Mouse (Mus musculus) neural tube, embryonic 14.5 days (tissue): Measurements from ENCODE around the gene Pxn. TPM values are rescaled to one million over a fixed set of nuclear protein-coding genes. Genes with fewer than 3 reads are reported as not detected.
A peak's percentile ranks its signal among the peaks of the same experiment; 100 is the strongest.

ENCODE experiments used
- ATAC-seq: fragments of 200-750 bp; cut with Nextera tagmentation; 2 replicates; pipeline ENCODE4 v1.8.0; 2017; ENCODE audit warnings: low read depth, mild to moderate bottlenecking, moderate TSS enrichment, moderate library complexity
- H3K27ac ChIP-seq: fragments of 300-500 bp; sonication (generic); 2 replicates; pipeline ENCODE4 v1.5.1; 2014; ENCODE audit warnings: low read depth, mild to moderate bottlenecking, control low read depth, low read length, moderate library complexity, mixed read lengths
- H3K27me3 ChIP-seq: fragments of 300-500 bp; sonication (generic); 2 replicates; pipeline ENCODE4 v1.6.1; 2014; ENCODE audit warnings: low read length; ENCODE audit not compliant: control insufficient read depth, insufficient read depth
- H3K36me3 ChIP-seq: fragments of 300-500 bp; sonication (generic); 2 replicates; pipeline ENCODE4 v1.6.1; 2014; ENCODE audit warnings: low read length, mixed read lengths; ENCODE audit not compliant: control insufficient read depth, insufficient read depth
- H3K4me1 ChIP-seq: fragments of 300-500 bp; sonication (generic); 2 replicates; pipeline ENCODE4 v1.6.1; 2014; ENCODE audit warnings: low read length; ENCODE audit not compliant: control insufficient read depth, insufficient read depth
- H3K4me2 ChIP-seq: fragments of 300-500 bp; sonication (generic); 2 replicates; pipeline ENCODE4 v1.6.1; 2014; ENCODE audit warnings: mild to moderate bottlenecking, low read depth, low read length, control low read depth
- H3K4me3 ChIP-seq: fragments of 300-500 bp; sonication (generic); 2 replicates; pipeline ENCODE4 v1.5.1; 2014; ENCODE audit warnings: low read depth, low read length, control low read depth, mixed read lengths
- H3K9ac ChIP-seq: fragments of 300-500 bp; sonication (generic); replicated peaks from 2 replicates; pipeline ENCODE4 v1.6.1; 2014; ENCODE audit warnings: low read depth, mild to moderate bottlenecking, control low read depth, low read length, mixed read lengths
- H3K9me3 ChIP-seq: fragments of 300-500 bp; sonication (generic); 2 replicates; pipeline ENCODE4 v1.6.1; 2016; ENCODE audit warnings: low read length; ENCODE audit not compliant: control insufficient read depth
- WGBS: fragments of 180-500 bp; shearing (Covaris S2); extraction: QIAGEN DNeasy Blood & Tissue Kit; methylation state at CpG from one replicate; pipeline ENCODE4 v1.1.7; 2014; 5-methylcytosine and 5-hydroxymethylcytosine counted together
- polyA plus RNA-seq: library from polyadenylated mRNA; unstranded; fragments of >200 nt; fragmentation: Nextera tagmentation; extraction: Ambion mirVana; gene quantifications from 2 replicates; pipeline ENCODE4 v1.2.1, GENCODE M21; 2014

Pxn gene
- polyA plus RNA-seq, 1 experiment from 2014 or later: 8.5 TPM

GRCm38 (mm10) chr5:115522531-115522930 is 16.1 kb downstream of the Pxn start:
- Histone ChIP-seq H3K4me1 (peaks cover 3% of the 10 kb centered on the region; the same call in 1 of the 2 replicates), H3K9ac (no peak overlapping the region), H3K4me2 (no peak overlapping the region), H3K27me3 (no peaks in the 10 kb centered on the region), H3K27ac (no peak overlapping the region), H3K4me3 (no peak overlapping the region), H3K36me3 (no peaks in the 10 kb centered on the region), H3K9me3 (no peaks in the 10 kb centered on the region)
- 90% methylated on average over 4 of the region's 4 CpGs for WGBS
- no peak for ATAC-seq

GRCm38 (mm10) chr5:115522981-115523499 is 16.6 kb downstream of the Pxn start:
- H3K27me3 ChIP-seq: no peaks in the 10 kb centered on the region
- H3K36me3 ChIP-seq: no peaks in the 10 kb centered on the region
- H3K4me3 ChIP-seq: no peak overlapping the region
- H3K4me1 ChIP-seq: peaks cover 3% of the 10 kb centered on the region; the same call in 1 of the 2 replicates
- no peak overlapping the region for H3K9ac ChIP-seq
- H3K27ac ChIP-seq: no peak overlapping the region
- no peak for ATAC-seq
- no peak overlapping the region for H3K4me2 ChIP-seq
- no peaks in the 10 kb centered on the region for H3K9me3 ChIP-seq
- 80% methylated on average over 15 of the region's 15 CpGs for WGBS

DNA sequence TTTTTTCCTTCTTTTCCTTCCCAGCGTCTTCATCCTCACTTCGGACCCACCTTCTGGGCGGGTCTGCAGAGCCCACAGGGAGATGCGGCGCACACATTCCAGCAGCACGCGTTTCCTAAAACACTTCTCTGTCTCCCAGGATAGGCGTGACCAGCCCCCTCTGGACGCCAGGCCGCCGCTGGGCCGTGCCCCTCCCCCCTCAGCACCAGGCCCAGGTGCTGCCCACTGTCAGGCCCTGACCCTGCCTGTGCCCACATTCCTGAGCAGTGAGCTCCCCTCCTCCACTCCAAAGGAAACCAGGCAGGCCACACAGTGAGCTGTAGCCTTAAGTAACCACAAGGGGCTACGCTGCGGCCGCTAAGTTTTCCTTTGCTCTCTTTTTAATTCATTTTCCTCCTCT is 17.5 kb downstream of the Pxn start:
- H3K9me3 ChIP-seq: no peaks in the 10 kb centered on the region
- H3K4me2 ChIP-seq: no peak overlapping the region
- no peak; the same call in 1 of the 2 replicates for ATAC-seq
- 0 out of 2 replicates have a peak overlapping the region, but pooled peaks have one; percentile 16 for H3K9ac ChIP-seq
- no peak overlapping the region for H3K4me3 ChIP-seq
- peaks cover 3% of the 10 kb centered on the region; the same call in 1 of the 2 replicates for H3K4me1 ChIP-seq
- H3K36me3 ChIP-seq: no peaks in the 10 kb centered on the region
- 10% methylated on average over 15 of the region's 15 CpGs for WGBS
- H3K27me3 ChIP-seq: no peaks in the 10 kb centered on the region
- H3K27ac ChIP-seq: no peak overlapping the region

GRCm38 (mm10) chr5:115524471-115524870 is 18.0 kb downstream of the Pxn start:
- Histone ChIP-seq H3K9ac (no peak overlapping the region), H3K36me3 (no peaks in the 10 kb centered on the region)
- 54% methylated on average over 12 of the region's 12 CpGs for WGBS

DNA sequence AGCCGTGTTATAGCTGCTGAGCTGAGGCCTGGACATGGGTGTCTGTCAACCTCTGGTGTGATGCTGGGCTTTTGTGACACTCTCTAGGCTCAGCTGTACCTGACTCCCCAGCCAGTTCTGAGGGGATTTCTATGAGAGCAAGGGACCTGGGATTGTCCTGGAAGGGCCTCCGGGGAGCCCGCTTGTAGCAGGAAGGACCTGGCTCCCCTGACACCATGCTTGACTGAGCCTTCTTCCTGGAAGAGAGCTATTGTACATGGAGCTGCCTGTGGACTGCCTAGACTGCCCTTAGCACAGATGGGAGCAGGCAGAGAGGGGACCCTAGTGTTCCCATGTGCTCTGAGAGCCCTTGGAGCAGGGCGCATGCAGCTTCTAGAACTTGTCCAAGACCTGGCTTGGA is 18.9 kb downstream of the Pxn start:
- 90% methylated on average over 4 of the region's 4 CpGs for WGBS
- H3K27ac ChIP-seq: no peak overlapping the region
- no peaks in the 10 kb centered on the region for H3K9me3 ChIP-seq
- no peak overlapping the region for H3K4me2 ChIP-seq
- no peaks in the 10 kb centered on the region for H3K27me3 ChIP-seq
- no peak for ATAC-seq
- H3K4me3 ChIP-seq: no peak overlapping the region
- H3K9ac ChIP-seq: no peak overlapping the region
- H3K4me1 ChIP-seq: peaks cover 5% of the 10 kb centered on the region; the same call in 1 of the 2 replicates
- no peaks in the 10 kb centered on the region for H3K36me3 ChIP-seq

More at GRCm38 (mm10) chr5:115524471-115524870, 18.0 kb downstream of the Pxn start:
- H3K4me1 ChIP-seq: peaks cover 5% of the 10 kb centered on the region; the same call in 1 of the 2 replicates
- no peak for ATAC-seq
- H3K4me3 ChIP-seq: no peak overlapping the region
- H3K27me3 ChIP-seq: no peaks in the 10 kb centered on the region
- H3K27ac ChIP-seq: no peak overlapping the region
- H3K4me2 ChIP-seq: no peak overlapping the region
- no peaks in the 10 kb centered on the region for H3K9me3 ChIP-seq

DNA sequence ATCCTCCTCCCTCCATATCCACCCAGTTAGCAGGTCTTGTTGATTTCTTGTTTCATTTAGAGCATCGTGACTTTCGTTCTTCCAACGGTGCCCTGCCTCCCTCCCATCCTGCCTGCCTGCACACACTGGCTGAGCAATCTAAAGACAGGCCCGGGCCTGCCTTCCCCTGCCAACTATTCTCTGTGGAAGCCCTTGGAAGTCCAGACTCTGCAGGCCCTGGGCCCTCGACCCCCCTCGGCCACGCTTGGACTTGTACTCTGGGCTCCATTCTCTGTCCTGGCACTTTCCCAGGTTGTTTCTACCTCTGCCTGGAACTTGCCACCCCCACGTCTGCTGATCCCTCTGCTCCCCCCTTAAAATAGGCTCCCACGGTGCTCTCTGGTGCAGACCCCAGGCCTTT is 19.5 kb downstream of the Pxn start:
- Histone ChIP-seq H3K4me1 (peaks cover 6% of the 10 kb centered on the region; the same call in 1 of the 2 replicates), H3K9me3 (no peaks in the 10 kb centered on the region), H3K9ac (no peak overlapping the region), H3K36me3 (no peaks in the 10 kb centered on the region), H3K27me3 (no peaks in the 10 kb centered on the region), H3K4me2 (no peak overlapping the region), H3K27ac (no peak overlapping the region), H3K4me3 (no peak overlapping the region)
- WGBS: 85% methylated on average over 9 of the region's 9 CpGs
- no peak for ATAC-seq

GRCm38 (mm10) chr5:115526456-115527202 is 20.2 kb downstream of the Pxn start:
- Histone ChIP-seq H3K36me3 (no peaks in the 10 kb centered on the region), H3K27ac (no peak overlapping the region), H3K4me1 (peaks cover 13% of the 10 kb centered on the region), H3K4me3 (no peak overlapping the region), H3K4me2 (no peak overlapping the region), H3K27me3 (no peaks in the 10 kb centered on the region), H3K9ac (no peak overlapping the region), H3K9me3 (no peaks in the 10 kb centered on the region)
- ATAC-seq: no peak
- 87% methylated on average over 17 of the region's 17 CpGs for WGBS

GRCm38 (mm10) chr5:115528128-115528527 is 21.7 kb downstream of the Pxn start:
- H3K4me1 ChIP-seq: peaks cover 21% of the 10 kb centered on the region
- H3K27me3 ChIP-seq: no peaks in the 10 kb centered on the region
- ATAC-seq: no peak
- H3K4me3 ChIP-seq: no peak overlapping the region
- no peak overlapping the region for H3K4me2 ChIP-seq
- no peak overlapping the region for H3K9ac ChIP-seq
- H3K9me3 ChIP-seq: no peaks in the 10 kb centered on the region
- H3K27ac ChIP-seq: no peak overlapping the region
- no peaks in the 10 kb centered on the region for H3K36me3 ChIP-seq
- 87% methylated on average over 5 of the region's 5 CpGs for WGBS

GRCm38 (mm10) chr5:115529364-115529741 is 22.9 kb downstream of the Pxn start:
- WGBS: 76% methylated on average over 8 of the region's 8 CpGs
- Histone ChIP-seq H3K4me2 (no peak overlapping the region), H3K9ac (no peak overlapping the region), H3K4me1 (peaks cover 19% of the 10 kb centered on the region), H3K36me3 (no peaks in the 10 kb centered on the region), H3K9me3 (no peaks in the 10 kb centered on the region), H3K27me3 (no peaks in the 10 kb centered on the region), H3K4me3 (no peak overlapping the region), H3K27ac (peak overlapping the region; percentile 34; the same call in 1 of the 2 replicates)
- ATAC-seq: no peak
